Mouse (Mus musculus) kidney, embryonic 14.5 days (tissue): ENCODE data around the gene Nrl. TPM values are rescaled to one million over a fixed set of nuclear protein-coding genes. Genes with fewer than 3 reads are reported as not detected.

ENCODE experiments used
- ATAC-seq: fragments of 200-750 bp; cut with Nextera tagmentation; 2 replicates; pipeline ENCODE4 v1.8.0; 2017; ENCODE audit warnings: moderate number of reproducible peaks, mild to moderate bottlenecking, moderate TSS enrichment, moderate library complexity; ENCODE audit not compliant: low FRiP score, low TSS enrichment
- H3K27ac ChIP-seq: fragments of 300-500 bp; sonication (generic); 2 replicates; pipeline ENCODE4 v1.5.1; 2014; ENCODE audit warnings: low read depth, mild to moderate bottlenecking, low read length, moderate library complexity, mixed read lengths
- H3K27me3 ChIP-seq: fragments of 300-500 bp; sonication (generic); 2 replicates; pipeline ENCODE4 v1.6.1; 2014; ENCODE audit warnings: mild to moderate bottlenecking, low read length; ENCODE audit not compliant: control insufficient read depth, insufficient read depth
- H3K36me3 ChIP-seq: fragments of 300-500 bp; sonication (generic); 2 replicates; pipeline ENCODE4 v1.6.1; 2014; ENCODE audit warnings: low read length, mixed read lengths; ENCODE audit not compliant: control insufficient read depth, insufficient read depth
- H3K4me1 ChIP-seq: fragments of 300-500 bp; sonication (generic); 2 replicates; pipeline ENCODE4 v1.6.1; 2014; ENCODE audit warnings: low read length, mixed read lengths; ENCODE audit not compliant: control insufficient read depth, insufficient read depth
- H3K4me2 ChIP-seq: fragments of 300-500 bp; sonication (generic); replicated peaks from 2 replicates; pipeline ENCODE4 v1.6.1; 2014; ENCODE audit warnings: low read depth, mild to moderate bottlenecking, low read length
- H3K4me3 ChIP-seq: fragments of 300-500 bp; sonication (generic); 2 replicates; pipeline ENCODE4 v1.5.1; 2014; ENCODE audit warnings: mild to moderate bottlenecking, low read length
- H3K9ac ChIP-seq: fragments of 300-500 bp; sonication (generic); 2 replicates; pipeline ENCODE4 v1.6.1; 2014; ENCODE audit warnings: low read depth, mild to moderate bottlenecking, low read length, moderate library complexity
- H3K9me3 ChIP-seq: fragments of 300-500 bp; sonication (generic); 2 replicates; pipeline ENCODE4 v1.6.1; 2016; ENCODE audit warnings: low read length; ENCODE audit not compliant: control insufficient read depth
- WGBS: fragments of 180-500 bp; shearing (Covaris S2); extraction: QIAGEN DNeasy Blood & Tissue Kit; methylation state at CpG from one replicate; pipeline ENCODE4 v1.1.7; 2014; 5-methylcytosine and 5-hydroxymethylcytosine counted together
- polyA plus RNA-seq: library from polyadenylated mRNA; unstranded; fragments of >200 nt; fragmentation: Nextera tagmentation; extraction: Ambion mirVana; gene quantifications from 2 replicates; pipeline ENCODE4 v1.2.1, GENCODE M21; 2014

Nrl gene
- polyA plus RNA-seq, 1 experiment from 2014 or later = not detected

- no peak for ATAC-seq
- H3K4me2 ChIP-seq = no peak overlapping the region
- H3K27ac ChIP-seq = no peak overlapping the region
- WGBS = 96% methylated on average over 12 of the region's 12 CpGs
- no peaks in the 10 kb centered on the region for H3K9me3 ChIP-seq
- H3K9ac ChIP-seq = no peak overlapping the region
- no peaks in the 10 kb centered on the region for H3K27me3 ChIP-seq
- peaks cover 11% of the 10 kb centered on the region for H3K4me1 ChIP-seq
- H3K36me3 ChIP-seq = peaks cover 48% of the 10 kb centered on the region
- no peak overlapping the region for H3K4me3 ChIP-seq
These were observed 17.5 kb upstream of the Nrl start for GRCm38 (mm10) chr14:55542268-55542667.

DNA sequence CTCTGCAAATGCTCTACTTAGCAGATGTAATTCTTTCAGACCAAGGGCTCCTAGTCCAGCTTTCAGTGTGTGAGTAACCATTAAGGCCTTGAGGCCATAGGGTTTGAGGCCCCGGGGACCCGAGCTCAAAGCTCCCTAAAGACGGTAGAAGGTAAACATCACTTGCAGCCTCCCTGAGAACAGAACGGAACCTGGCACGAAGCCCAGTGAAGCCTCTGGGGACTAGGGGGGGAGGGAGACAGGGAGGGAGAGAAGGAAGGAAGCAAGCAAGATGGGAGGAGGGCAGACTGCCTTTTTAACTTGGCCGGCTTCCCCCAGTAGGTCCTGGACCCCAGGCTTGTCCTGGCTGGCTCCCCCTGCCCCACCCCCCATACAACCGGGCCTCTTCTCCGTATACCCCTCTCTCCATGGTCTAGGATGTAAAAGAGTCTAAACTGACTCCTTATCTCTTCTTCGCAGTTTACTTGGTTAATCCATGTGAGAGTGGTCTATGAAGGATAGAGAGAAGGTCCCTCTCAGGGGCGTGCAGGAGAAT lies 16.1 kb upstream of the Nrl start:
- H3K9ac ChIP-seq = peak overlapping the region; percentile 70

DNA sequence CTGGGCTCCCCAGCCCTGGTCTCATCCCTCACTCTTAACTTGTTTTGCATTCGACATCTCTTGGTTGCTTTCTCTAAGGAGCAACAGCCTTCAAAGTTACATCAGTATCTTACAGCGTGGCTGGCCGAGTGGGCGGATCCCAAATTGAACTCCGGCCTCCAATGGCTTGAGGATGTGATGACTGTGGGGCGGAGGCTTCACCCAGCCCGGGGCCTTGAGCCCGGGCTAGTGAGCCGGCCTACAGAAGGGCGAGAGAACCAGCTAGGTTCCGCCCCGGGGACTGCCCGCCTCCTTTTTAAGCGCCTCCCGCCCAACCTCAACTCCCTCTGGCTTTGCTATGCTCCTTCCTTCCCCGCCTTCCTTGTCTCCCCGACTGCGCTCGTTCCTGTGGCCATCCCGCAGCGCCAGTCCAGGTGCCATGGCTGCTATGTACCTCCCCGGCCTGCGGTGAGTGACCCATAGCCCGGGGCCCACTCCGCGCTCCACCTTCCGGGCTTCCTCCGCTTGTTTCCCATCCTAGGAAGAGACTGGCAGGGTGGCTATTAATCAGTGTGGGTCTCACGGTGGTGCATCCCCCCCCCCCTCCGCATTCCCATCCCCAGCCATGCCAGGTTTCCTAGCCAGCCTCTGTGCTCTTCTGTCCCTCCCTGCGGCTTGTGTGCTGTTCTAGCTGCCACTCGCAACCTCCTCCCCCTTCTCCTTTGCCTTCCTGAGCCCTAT lies 15.4 kb upstream of the Nrl start, which contains the start of gene Pck2:
TSS of gene Pck2 (plus strand) at position 200 of the 720 bp plus-strand sequence.
- peak within 1 kb of the TSS; percentile 70 for H3K9ac ChIP-seq
- no peaks in the 10 kb centered on the region for H3K27me3 ChIP-seq
- peak within 1 kb of the TSS; percentile 68 for H3K4me3 ChIP-seq
- no peaks in the 10 kb centered on the region for H3K9me3 ChIP-seq
- peaks cover 27% of the 10 kb centered on the region for H3K36me3 ChIP-seq
- peak within 1 kb of the TSS; percentile 86 for H3K27ac ChIP-seq
- WGBS = under 1% methylated on average over 32 of the region's 32 CpGs
- peak; percentile 96 for ATAC-seq
- peaks cover 11% of the 10 kb centered on the region for H3K4me1 ChIP-seq
- peak within 1 kb of the TSS; percentile 67 for H3K4me2 ChIP-seq

More for the DNA sequence above, 16.1 kb upstream of the Nrl start:
- WGBS = 5% methylated on average over 10 of the region's 10 CpGs
- Histone ChIP-seq H3K27ac (peak overlapping the region; percentile 86), H3K4me1 (peaks cover 11% of the 10 kb centered on the region), H3K27me3 (no peaks in the 10 kb centered on the region), H3K4me2 (peak overlapping the region; percentile 67), H3K36me3 (peaks cover 34% of the 10 kb centered on the region), H3K9me3 (no peaks in the 10 kb centered on the region), H3K4me3 (peak overlapping the region; percentile 68)
- ATAC-seq = peak; percentile 39

DNA sequence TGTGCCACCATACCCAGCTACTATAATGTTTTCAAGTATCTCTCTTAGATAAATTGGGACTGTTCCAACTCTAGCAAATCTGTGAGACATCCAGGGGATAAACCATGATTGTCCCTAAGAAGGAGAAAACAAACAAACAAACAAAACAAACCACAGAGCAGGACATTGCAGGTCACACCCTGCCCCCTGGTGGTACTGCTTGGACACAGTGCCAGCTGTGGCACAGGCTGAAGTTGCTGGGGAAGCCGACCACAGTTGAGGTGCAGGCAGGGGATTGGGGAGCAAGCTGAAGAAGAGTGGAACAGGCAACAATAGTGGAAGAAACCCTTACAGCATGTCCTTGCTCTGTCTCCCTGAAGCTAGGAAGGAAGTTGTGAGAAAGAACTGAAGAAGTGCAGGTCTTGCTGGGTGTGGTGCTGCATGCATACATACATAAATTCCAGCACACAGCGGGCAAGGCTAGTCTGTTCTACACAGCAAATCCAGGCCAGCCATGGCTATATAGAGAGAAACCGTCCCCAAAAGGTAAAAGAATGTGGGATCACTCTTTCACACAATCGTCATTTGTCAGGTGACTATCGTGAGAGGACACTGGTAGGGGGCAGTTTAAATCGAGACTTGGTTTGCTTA lies 11.4 kb upstream of the Nrl start:
- WGBS = 53% methylated on average over 6 of the region's 6 CpGs
- no peaks in the 10 kb centered on the region for H3K27me3 ChIP-seq
- no peak overlapping the region for H3K4me2 ChIP-seq
- peaks cover 8% of the 10 kb centered on the region for H3K4me1 ChIP-seq
- H3K9me3 ChIP-seq = no peaks in the 10 kb centered on the region
- ATAC-seq = no peak
- H3K9ac ChIP-seq = no peak overlapping the region
- no peak overlapping the region for H3K4me3 ChIP-seq
- H3K36me3 ChIP-seq = no peaks in the 10 kb centered on the region
- H3K27ac ChIP-seq = no peak overlapping the region

DNA sequence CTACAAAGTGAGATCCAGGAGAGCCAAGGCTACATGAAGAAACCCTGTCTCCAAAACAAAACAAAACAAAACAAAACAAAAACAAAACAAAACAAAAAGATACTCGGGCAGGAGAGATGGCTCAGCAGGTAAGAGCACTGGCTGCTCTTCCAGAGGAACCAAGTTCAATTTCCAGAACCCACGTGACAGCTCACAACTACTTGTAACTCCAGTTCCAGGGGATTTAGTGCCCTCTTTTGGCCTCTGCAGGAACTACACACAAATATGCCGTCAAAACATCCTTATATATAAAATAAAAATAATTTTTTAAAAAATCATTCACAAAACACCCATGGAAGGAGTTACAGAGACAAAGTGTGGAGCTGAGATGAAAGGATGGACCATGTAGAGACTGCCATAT lies 3.2 kb upstream of the Nrl start:
- no peak overlapping the region for H3K27ac ChIP-seq
- ATAC-seq = no peak
- H3K4me1 ChIP-seq = no peaks in the 10 kb centered on the region
- H3K36me3 ChIP-seq = no peaks in the 10 kb centered on the region
- no peak overlapping the region for H3K4me3 ChIP-seq
- H3K9ac ChIP-seq = no peak overlapping the region
- no peaks in the 10 kb centered on the region; the same call in 1 of the 2 replicates for H3K27me3 ChIP-seq
- 27% methylated on average over 3 of the region's 3 CpGs for WGBS
- no peak overlapping the region for H3K4me2 ChIP-seq
- no peaks in the 10 kb centered on the region for H3K9me3 ChIP-seq

DNA sequence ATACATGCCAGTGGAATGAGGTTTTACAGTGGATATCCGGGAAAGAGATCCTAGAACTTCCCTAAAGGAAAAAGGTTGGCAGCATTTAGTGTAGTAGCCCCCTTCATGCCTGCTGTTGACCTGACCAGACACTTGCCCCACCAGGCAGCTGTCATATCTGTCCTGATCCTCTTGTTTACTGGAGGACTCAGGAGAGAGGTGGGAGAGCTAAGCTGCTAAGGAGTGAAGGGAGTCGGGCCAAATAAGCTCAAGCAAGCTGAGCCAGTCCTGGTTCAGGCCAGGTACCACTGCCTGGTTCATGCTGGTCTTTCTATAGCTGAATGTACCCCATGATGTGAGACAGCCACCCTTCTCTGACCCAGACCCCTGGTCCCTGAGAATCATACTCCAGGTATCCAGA lies 1.9 kb upstream of the Nrl start:
- WGBS = 93% methylated on average over 2 of the region's 2 CpGs
- Histone ChIP-seq H3K9me3 (no peaks in the 10 kb centered on the region), H3K9ac (no peak overlapping the region), H3K27me3 (peaks cover 4% of the 10 kb centered on the region; the same call in 1 of the 2 replicates), H3K4me2 (no peak overlapping the region), H3K27ac (no peak overlapping the region), H3K4me1 (no peaks in the 10 kb centered on the region), H3K36me3 (no peaks in the 10 kb centered on the region), H3K4me3 (no peak overlapping the region)
- ATAC-seq = no peak

- peaks cover 19% of the 10 kb centered on the region; the same call in 1 of the 2 replicates for H3K27me3 ChIP-seq
- WGBS = 62% methylated on average over 4 of the region's 4 CpGs
- H3K9ac ChIP-seq = no peak overlapping the region
- H3K36me3 ChIP-seq = no peaks in the 10 kb centered on the region
- no peaks in the 10 kb centered on the region for H3K9me3 ChIP-seq
- no peak overlapping the region for H3K27ac ChIP-seq
- ATAC-seq = no peak
- no peak overlapping the region for H3K4me2 ChIP-seq
- H3K4me1 ChIP-seq = 0 out of 2 replicates have a peak, but pooled peaks cover 4% of the 10 kb centered on the region
- H3K4me3 ChIP-seq = no peak overlapping the region
These were observed 719 bp downstream of the Nrl start for GRCm38 (mm10) chr14:55524062-55524461.

DNA sequence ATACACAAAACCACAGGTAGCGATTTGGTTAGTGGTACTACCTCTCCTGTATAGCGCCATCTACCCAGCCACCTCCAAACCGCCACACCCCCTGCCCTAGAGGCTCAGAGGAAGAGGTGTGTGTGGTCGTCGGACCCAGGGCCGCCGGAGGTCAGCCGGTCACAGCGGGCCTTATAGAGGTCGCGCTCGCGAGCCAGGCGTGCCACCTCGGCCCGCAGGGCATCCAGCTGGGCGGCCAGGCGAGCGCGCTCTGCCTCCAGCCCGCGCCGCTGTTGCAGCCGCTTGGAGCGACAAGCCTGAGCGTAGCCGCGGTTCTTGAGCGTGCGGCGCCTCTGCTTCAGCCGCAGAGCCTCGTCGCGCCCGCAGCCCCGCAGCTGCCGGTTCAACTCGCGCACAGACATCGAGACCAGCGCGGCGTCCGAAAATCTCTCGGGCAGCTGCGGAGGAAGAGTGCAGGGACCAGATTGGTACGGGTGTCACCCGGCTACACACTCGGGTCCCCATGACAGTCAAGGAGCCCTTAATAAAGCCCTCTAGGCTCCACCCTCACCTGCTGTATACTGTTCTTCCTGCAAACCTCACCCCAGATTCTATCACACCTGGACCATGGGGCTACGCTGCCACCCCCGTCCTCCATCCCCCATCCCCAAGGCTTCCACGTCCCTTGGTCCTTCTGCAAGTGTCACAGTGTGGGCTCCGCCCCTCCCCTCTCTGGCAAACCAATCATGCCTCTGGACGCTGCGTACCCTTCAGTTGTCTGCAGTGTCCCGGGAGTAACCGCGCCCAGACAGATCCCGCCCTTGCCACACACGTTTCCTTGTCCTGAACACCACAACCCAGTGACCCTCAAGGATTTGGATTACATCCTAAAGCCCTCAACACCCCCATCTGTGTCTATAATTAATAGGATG lies 4.1 kb downstream of the Nrl start:
- peak; percentile 66 for ATAC-seq
- H3K9ac ChIP-seq = peak overlapping the region; percentile 48
- peaks cover 21% of the 10 kb centered on the region; the same call in 1 of the 2 replicates for H3K27me3 ChIP-seq
- no peaks in the 10 kb centered on the region for H3K36me3 ChIP-seq
- H3K4me2 ChIP-seq = peak overlapping the region; percentile 95
- peak overlapping the region; percentile 46 for H3K4me3 ChIP-seq
- WGBS = 1% methylated on average over 61 of the region's 61 CpGs
- H3K4me1 ChIP-seq = 0 out of 2 replicates have a peak, but pooled peaks cover 4% of the 10 kb centered on the region
- H3K9me3 ChIP-seq = no peaks in the 10 kb centered on the region
- H3K27ac ChIP-seq = no peak overlapping the region
